Mouse (Mus musculus): Measurements from ENCODE around the gene Gpr27.
A peak's percentile ranks its signal among the peaks of the same experiment; 100 is the strongest.

Gpr27 gene

DNA sequence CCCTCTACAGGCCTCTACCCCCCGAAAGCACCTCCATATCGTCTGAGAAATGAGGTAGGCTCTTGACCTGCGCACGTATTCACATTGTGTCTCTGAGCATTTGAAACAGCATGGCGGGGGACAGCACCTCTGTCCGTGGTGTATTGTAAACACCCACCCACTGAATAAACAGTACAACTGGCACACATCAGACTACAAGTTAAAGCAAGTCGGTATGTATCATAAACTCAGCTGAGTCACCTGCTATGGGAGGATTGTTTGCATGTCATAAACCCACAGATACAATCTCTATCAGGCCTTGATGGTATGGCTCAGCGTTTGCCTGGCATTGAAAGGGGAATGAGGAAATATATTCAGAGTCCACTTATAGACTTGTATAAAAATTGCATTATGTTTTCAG, 15.2 kb upstream of the Gpr27 start:
- DNase-seq (ENCODE audit: low read depth, low spot score), result no peak

DNA sequence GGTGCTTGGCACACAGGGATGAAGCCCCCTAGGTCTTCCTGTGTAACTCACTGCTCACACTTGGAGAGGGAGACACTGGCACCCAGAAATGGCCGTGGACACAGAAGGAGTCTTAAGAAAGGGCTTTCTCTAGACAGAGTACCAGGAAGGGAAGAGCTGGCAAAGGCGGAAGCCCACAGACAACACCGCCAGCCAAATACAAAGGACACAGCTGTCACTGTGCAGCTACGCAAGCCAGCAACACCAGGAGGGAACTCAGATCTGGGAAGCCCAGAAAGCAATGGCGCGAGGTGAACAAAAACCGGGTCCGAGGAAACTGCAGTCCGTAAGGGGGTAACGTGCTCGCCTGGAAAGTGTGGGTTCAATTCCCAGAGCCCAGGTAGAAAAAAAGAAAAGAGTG, 14.4 kb upstream of the Gpr27 start:
- no peak for DNase-seq (ENCODE audit: low read depth, low spot score)

DNA sequence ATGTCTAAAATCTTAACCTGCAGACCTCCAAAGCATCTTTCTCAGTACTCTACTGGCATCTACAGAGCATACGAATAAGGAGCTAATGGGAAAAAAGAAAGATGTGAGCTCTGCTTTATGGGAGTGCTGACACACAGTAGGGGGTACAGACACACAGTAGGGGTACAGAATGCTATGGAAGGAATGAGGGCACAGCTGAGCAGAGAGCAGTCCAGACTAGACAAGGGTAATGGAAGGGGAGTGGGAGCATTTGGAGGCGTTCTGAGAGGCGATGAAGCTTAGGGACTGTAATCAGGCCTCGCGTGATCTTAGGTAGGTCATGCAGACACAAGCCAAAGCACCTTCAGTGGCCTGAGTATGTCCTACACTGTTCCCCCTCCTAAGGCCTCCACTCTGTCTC, 8.5 kb upstream of the Gpr27 start:
- DNase-seq (ENCODE audit: low read depth, low spot score), result no peak

DNA sequence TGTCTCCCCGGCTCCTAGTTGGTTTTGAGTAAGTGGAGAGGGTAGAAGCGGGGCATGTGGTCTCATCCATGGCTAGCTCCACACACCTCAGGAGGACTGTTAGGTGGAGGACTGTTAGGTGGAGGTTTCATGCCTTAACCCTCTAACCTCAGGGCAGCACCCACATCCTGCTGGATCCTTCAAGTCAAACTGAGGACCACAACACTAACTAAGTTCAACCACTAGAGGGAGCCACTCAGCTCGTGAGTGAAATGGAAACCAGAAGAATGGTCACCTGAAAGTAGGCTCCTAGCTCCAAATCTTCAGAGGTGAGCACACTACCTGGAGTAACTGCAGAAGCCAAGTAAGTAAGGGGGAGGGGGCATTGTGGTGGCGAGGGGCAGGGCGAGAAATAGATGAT, 7.6 kb upstream of the Gpr27 start:
- peak; percentile 45 for DNase-seq (ENCODE audit: low read depth, low spot score)

DNA sequence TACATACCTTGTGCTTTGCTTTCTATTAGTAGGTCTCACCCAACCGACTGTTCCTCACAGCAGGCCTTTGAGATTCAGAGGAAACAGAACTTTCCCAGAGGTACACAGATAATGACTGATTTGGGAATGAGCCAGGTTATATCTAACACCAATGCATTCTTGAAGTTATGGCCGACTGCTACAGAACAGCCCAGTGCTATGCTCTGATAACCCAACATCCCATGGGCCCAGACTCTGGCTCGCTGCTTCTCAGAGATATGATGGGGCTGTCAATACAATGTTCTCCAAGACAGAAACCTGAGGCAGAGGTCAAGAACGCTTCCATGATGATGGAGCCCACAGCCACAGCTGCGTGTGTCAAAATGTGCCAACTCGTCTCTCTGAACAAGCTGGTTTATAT, 4.0 kb upstream of the Gpr27 start:
- DNase-seq (ENCODE audit: low read depth, low spot score), result no peak

DNA sequence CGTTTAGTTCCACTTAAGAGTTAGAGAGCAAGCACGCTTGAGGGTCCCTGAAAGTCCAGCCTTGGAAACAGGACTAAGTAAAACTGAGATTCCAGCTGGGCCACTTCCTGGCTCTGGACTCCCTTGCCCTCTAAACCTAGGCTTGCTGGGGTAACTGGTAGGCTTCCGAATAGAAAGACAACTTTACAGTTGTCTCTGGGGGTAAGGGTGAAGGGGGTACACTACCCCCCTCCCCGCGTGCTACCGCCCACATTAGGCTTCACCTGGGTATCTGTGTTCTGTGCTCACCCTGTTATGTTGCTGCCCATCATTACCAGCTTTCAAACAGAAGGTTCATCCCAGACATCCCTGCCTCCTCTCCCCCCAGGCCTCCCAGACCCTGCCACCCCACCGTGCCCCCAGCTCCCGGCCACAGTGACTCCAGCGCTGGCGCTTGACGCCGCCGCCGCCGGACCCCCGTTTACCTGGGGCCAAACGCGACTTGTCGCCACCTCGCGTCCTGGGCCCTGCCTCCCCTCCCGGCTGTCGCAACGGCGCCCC, 743 bp upstream of the Gpr27 start:
- peak; percentile 7 for DNase-seq (ENCODE audit: low read depth, low spot score)

DNA sequence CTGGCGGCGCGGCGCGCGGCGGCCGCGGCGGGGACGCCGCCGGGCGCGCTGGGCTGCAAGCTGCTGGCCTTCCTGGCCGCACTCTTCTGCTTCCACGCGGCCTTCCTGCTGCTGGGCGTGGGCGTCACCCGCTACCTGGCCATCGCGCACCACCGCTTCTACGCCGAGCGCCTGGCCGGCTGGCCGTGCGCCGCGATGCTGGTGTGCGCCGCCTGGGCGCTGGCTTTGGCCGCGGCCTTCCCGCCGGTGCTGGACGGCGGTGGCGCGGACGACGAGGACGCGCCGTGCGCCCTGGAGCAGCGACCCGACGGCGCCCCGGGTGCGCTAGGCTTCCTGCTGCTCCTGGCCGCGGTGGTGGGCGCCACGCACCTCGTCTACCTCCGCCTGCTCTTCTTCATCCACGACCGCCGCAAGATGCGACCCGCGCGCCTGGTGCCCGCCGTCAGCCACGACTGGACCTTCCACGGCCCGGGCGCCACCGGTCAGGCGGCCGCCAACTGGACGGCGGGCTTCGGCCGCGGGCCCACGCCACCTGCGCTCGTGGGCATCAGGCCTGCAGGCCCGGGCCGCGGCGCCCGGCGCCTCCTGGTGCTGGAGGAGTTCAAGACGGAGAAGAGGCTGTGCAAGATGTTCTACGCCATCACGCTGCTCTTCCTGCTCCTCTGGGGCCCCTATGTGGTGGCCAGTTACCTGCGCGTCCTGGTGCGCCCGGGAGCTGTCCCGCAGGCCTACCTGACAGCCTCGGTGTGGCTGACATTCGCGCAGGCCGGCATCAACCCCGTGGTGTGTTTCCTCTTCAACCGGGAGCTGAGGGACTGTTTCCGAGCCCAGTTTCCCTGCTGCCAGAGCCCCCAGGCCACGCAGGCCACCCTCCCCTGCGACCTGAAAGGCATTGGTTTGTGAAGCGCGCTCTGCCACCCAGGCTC, 700 bp downstream of the Gpr27 start:
- DNase-seq (ENCODE audit: low read depth, low spot score), result peak; percentile 31

DNA sequence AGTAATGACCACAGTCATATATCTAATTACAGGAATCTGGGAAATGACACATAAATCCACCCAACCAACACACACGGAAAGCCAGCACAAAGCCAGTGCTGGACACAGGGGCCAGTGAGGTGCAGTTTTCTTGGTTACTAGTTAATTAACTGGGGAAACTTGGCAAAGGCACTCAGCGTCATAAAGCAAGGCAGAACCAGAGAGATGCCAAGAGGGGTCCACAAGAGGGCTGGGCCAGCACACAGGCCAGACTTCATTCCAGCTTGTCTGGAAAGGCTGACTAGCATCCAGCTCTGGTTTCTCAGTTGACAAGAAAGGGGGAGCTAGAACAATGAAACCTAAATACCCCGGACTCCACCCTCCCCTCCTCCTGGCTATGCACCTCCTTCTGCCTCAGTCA, 8.0 kb downstream of the Gpr27 start:
- DNase-seq (ENCODE audit: low read depth, low spot score), result no peak

DNA sequence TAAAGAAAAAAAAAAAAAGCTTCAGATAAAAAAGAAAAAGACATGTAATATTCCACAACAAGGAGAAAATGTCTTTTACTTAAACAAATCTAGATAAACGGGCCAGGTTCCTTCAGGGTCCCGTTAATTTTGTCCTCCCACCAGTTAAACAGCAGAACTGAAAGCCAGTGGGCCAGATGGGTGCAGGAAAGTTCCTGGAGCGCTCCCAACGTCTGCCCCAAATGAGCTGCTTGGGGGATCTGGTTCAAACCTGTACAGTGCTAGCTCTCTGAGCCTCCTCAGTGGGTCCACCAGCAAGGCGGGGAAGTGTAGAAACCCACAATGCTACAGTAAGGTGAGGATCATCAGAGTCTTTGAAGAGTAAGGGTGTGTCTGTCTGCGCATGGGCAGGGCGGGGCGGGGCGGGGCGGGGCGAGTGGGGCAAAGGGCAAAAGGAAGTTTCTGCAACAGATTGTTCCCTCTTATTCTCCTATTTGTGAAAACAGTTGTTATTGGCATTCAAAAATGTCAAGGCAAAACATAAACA, 19.2 kb downstream of the Gpr27 start:
- no peak for DNase-seq (ENCODE audit: low read depth, low spot score)

DNA sequence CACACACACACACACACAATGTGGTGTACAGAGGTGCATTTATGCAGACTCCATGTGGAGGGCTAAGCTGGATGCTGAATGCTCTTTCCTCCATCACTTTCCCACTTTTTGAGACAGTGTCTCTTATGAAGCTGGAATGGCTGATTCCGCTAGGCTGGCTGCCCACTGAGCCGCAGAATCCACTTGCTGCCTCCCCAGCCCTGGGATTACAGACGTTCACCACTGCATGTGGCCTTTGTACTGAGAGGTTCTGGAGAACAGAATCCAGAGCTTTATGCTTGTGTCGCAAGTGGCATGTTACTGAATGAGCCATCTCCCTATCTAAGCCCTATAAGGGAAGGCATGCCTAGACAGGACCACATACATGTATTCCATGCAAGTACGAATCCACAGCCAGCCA, 20.8 kb downstream of the Gpr27 start:
- no peak for DNase-seq (ENCODE audit: low read depth, low spot score)

DNA sequence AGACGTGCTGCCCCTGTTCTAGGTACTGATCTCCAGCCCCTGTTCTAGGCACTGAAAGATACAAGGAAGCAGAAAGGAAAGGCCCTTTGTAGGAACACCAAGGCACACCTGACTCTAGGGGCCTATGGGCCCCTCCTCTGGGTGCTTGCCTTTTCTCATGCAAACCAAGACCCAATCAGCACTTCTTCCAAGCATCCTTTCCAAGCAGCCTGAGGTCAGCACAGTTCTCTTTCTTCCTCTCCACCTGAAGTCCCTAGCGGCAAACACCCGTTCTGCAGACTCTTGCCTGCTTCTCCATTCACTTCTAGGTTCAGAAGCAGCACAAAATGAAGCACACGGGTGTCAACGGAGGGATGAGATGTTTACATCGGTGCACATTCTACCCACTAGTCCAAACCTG, 22.7 kb downstream of the Gpr27 start:
- DNase-seq (ENCODE audit: low read depth, low spot score), result no peak

DNA sequence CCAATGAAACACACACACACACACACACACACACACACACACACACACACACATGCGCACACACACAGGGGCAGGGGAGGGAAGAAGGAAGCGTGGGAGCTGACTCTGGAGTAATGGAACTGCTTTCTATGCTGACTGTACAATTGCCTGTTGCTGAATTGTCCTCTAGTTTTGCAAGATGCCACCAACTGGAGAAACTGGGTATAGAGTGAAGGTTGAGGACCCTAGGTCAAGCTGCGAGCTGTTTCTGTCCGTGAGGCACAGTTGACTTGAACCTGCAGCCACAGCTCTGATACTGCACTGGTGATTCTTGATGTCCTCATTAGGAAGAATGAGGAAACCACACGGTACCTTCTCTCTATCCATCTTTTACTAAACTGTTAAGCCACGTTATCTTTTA, 23.4 kb downstream of the Gpr27 start:
- DNase-seq (ENCODE audit: low read depth, low spot score), result no peak

DNA sequence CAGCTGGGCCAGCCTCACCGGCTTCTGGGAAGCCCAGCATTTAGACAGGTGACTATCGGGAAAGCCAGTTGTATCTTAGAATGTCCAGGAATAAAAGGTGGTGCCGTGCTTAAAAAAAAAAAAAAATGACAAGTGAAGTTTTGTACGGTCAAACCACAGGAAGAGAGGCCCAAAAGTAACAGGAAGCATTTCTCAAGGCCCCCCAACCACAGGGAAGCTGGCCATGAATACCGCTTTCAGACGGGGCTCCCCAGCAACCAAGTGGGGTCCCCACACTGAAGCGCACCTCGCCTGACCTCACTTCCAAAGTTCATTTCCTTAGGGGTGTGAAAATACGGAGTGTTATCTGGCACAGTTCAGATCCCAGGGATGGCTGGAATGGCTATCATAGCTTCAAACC, 28.6 kb downstream of the Gpr27 start:
- no peak for DNase-seq (ENCODE audit: low read depth, low spot score)

DNA sequence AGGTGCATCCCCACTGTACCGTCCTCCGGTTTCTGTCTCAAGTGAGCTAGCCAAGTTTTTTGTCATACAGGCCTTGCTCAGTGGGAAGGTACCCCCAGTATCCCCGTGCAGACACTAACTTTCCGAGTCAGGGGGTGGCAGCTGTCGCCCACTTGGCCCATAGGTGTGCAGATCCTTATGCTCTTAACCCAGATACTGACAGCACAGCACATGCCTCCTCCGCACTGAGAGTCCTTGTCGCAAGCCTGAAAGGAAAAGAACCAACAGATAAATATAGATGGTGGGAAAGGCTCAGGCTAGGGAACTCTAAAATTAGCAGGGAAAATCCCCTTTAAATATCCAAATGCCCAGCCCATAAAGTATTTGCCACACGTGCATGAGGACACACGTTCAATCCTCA, 29.9 kb downstream of the Gpr27 start:
- no peak for DNase-seq (ENCODE audit: low read depth, low spot score)

DNA sequence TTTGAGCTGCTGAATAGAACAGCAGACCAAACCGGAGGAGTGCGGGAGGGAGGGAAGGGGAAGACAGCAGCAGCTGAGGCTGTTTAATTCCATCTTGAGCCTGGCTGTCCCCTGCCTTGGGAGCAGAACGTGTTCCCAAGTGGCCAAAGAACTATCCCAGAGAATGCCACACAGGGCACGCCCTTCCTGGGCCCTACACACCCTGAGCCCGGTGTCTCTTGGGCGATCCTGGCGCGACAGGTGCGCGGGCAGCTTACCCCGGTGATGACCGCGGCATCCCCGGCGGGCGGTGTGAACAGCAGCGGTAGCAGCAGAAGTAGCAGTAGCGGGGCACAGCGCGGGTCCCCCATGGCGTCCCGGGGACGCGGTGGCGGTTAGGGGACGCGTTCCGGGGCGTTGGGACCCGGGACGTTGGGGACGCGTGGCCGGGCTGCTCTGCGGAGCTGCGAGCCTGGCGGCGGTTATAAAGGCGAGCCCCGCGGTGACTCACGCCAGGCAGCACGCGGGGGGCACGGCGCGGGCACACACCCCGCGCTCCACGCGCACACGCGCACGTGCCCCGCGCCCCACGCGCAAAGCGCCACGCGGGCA, 33.6 kb downstream of the Gpr27 start, which contains the start of gene Prok2:
TSS of gene Prok2 (minus strand) at position 422 of the 591 bp plus-strand sequence.
- peak; percentile 23 for DNase-seq (ENCODE audit: low read depth, low spot score)

DNA sequence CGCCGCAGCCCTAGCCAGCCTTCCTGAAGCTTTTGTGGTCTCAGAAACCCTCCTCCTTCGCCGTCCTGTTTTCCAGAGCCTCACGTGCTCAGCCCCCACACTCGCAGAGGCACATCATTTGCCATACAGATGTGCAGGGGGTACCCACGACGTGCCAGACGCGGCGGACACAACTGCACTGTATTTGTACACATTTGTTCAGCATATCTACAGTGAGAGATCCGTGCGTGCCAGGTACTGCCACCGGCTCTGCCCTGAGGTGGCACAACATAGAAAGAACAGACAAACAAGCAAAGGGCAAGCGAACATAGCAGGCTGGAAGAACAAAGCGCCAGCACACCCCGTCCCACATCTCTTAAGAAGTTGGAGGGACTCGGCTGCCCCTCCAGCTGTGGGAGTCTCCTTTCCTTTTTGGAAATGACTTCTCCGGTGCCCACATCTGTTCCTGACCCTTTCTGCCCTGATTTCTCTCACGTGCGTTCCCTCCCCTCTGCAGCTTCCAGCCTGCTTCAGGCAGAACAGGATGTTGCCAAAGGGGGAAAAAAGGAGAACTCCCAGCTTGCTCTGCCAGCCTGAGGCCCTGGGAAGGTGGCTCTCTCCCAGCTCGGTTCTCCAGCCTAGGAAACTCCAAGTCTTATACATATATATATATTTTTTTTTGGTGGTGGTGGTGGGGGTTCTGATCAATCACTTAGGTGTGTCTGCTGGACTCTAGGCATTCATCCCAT, 34.3 kb downstream of the Gpr27 start:
- DNase-seq (ENCODE audit: low read depth, low spot score), result no peak

DNA sequence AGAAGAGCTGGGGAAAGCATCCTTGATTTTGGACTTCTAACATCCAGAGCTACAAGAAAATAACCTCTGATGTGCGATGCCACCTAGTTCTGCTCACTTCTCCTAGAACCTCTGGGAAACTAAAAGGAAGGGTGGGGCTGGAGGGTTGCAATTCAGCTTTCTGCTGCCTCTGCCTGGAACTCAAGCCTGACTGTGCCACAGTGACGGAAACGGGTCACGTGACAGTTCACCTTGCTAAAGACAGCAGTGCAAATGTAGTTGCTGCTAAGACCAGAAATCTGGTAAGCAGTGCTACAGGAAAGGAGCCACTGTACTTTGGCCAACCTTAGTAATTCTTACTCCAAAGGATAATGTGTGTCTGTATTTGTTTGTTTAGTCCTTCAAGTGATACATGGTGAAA, 37.4 kb downstream of the Gpr27 start:
- no peak for DNase-seq (ENCODE audit: low read depth, low spot score)

DNA sequence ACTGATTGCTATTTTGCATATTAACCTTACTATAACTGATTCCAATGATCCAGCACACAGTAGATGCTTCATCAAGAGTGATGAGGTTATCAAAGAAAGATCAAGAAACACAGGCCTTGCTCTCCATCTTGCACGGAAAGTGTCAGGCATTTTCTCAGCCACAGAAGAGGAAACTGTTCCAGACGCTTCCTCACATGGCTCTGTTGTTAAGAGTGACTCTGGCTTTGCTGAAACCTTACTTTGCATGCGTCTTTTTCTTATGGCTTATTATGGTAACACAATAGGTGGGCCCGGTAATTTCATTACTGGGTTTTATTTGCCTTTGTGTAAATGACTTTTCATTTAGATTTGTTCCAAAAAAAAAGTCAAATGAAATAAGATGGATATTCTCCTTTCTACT, 39.4 kb downstream of the Gpr27 start:
- DNase-seq (ENCODE audit: low read depth, low spot score), result no peak

DNA sequence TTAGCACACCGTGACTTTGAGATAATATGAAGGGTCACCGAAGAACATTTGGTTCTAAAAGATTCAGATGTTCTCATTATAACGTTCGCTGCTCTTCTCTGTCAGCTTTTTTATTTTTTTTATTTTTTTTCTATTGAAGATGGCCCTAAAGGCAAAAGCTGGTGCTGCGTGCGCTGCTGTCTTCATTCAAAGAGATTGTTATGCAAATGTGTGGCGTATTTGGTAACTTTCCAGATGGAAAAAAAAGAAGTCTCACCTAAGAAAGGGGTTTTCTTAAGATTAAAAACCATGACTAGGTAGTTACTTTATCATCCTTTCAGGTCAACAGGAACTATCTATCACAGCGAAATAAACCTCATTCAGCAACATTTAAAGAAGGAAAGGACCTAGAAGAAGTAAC, 40.2 kb downstream of the Gpr27 start:
- no peak for DNase-seq (ENCODE audit: low read depth, low spot score)

DNA sequence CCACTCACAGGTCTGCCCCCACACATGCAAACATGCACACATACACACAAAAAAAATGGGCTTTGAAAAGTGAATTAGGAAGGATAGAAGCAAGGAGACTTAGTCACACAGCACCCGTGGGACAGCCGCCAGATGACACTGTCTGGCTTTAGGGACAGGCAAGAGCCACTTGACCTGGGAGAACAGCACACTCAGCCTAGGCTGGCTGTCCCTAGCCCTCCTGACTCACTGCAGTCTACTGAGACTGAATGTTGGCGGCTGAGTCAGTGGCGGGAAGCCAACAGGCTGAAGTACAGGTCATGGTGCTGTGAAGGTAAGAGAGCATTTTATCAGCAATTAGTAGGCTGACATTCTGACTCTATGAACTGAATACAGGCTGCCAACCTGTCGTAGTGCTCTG, 42.2 kb downstream of the Gpr27 start:
- DNase-seq (ENCODE audit: low read depth, low spot score), result no peak

DNA sequence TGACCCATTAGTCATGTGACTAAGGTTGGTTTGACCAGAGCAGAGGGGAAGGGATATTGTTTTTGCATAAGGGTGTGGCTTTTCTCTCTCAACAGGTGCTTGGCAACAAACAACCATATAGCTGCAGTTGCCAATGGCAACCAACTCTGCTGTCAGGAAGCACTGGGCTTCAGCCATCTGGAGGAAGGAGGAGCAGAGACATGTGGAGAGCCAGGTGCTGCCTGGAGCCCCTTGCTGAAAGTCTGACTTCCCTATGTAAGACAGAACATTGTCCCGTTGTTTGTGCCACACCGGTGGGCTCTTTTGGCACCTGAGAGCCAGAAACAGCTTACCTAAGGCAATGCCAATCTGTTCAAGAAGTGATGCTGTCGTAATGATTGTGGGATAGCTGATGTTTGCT, 50.4 kb downstream of the Gpr27 start:
- DNase-seq (ENCODE audit: low read depth, low spot score), result no peak

Measured in mesoderm, embryonic 11.5 days (tissue).